Mouse (Mus musculus) spleen, postnatal 36 days (tissue): ENCODE measurements around the gene C130050O18Rik.

Experiments
- DNase-seq, 2 experiments: peaks; one replicate each; pipeline ENCODE4 v3.0.0; 2022; ENCODE audit warnings: low spot score in 2 of 2, mixed read lengths in 1 of 2

Gene C130050O18Rik

DNA sequence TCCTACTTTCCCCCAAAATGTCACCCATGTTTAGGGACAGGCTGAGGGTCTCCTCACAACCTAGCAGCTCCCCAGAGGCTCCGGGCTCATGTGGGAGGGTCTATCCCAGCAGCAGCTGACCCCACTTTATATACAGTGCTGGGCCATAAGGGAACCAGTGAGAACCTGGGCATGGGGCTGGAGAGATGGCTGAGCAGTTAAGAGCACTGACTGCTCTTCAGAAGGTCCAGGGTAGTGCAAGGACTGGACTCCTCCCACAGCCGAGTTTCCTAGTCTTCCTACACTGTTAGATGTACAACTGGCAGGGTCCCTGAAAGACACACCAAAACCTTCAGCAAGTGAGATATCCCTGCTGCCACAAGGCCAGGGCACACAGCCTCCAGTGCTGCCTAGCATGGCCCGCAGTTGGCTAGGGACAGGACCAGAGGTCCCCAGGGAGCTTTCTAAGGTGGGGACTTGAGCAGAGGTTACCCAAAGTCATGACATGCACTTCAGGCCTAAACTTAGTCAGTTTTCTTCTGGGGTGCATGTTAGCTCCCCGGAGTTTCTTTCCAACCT, 7.6 kb upstream of the C130050O18Rik start:
- DNase-seq = no peak

DNA sequence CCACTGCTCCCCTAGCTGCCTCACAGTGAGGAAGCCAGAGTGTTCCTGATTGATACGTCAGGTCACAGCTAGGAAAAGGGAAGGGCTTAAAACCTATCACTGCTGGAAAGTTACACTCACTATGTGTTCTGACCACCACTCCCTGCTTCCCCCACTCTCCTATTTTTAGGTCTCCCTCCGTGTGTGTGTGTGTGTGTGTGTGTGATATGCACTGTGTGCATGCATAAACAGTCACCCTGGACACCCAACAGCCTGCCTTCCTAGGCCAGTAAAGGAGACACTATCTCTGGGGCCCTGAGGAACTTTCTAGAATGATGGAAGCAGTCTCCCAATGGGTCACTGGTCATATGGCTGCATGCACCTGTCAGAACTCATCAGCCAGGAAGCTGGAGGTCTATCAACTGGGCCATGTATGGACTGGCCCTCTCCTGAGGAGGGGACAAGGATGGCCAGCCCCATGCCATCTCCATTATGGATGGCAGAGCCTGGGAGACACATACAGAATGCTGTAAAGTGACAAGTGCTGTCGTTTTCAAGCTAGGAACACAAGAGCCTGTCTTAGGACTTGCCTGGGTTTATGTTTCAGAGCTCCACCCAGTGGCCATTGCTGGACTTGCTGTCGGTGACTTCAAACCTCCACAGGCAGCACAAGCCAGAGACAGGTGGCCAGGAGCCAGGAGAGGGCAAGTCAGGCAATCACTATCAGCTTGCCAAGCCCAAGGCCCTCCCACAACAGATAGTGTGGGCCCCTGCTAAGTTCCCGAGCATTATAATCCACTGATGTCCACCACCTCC, 6.9 kb upstream of the C130050O18Rik start:
- DNase-seq = peak; percentile 83 to 88

DNA sequence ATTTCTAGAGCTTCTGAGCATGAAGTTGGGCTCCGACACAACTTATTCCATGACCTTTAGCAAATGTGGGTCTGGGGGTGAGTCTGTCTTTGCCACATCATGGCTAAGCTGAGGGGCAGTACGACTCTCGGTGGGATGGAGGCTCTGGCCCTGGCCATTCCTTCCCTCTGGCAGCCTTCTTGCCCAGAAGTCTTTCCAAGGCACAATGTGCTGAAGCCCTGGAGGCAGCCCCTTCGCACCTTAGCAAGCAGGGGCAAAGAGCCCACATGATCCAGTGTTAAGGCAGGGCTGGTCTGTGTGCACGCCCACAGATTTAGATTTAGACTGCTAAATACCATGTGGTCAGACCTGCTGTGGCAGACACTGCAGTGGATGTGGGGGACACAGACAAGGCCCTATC, 6.3 kb upstream of the C130050O18Rik start:
- no peak for DNase-seq

DNA sequence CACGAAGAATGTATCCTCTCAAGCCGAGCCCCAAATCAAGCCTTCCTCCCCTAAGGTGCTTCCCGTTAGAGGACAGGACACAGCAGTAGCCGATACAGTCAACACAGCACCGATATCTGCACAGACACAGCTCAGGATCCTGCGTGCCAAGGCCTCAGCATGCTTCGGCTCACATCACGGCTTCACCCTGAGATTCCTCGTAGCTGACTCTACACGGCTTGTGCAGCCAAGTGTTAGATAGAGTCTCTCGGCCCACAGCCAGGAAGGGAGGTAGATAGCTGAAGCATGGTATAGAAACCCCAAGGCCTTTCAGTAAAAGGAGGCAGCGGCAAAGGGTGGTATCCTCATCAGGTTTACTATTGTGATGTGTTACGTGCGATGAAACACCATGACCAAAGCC, 5.1 kb upstream of the C130050O18Rik start:
- no peak for DNase-seq

DNA sequence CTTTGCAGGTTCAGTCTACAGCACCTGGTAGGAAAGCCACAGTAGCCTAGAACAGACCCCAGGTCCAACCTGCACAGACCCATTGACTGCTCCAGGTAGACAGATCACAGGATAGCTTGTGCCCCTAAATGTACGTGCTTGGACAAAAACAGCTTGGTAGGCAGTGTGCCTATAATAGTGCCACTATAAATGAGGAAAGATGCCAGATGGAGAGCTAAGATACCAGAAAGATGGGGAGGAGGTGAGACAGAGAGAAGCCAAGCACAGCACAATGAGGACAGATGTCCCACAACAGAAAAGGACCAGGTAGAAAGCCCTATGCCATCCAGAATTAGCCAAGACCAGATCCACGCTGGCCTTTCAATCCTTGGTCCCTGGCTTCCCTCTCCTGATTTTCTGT, 3.0 kb upstream of the C130050O18Rik start:
- no peak for DNase-seq

DNA sequence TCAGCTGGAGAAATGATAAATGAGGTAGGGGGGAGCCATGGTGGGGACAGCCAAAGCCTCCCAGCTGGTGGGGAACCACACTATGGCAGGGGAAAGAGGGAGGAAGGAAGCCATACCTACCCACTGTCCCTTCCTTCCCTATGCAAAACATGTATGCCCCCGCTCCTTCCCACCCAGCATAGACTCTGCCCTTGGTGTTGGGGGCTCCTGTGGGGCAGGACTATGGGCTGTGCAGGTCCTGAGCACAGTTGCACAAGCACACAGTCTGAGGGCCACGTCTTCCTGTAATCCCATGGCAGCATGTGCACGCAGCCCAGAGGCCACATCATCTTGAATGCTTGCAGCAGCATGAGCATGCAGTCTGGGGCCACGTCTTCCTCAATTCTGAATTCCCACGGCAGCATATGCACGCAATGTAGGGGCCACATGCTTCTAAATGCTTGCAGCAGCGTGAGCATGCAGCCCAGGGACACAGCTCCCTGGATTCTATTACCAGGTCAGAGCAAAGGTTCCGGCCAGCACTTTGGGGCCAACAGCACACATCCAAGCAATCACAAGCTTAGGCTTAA, 1.3 kb upstream of the C130050O18Rik start:
- DNase-seq = no peak

DNA sequence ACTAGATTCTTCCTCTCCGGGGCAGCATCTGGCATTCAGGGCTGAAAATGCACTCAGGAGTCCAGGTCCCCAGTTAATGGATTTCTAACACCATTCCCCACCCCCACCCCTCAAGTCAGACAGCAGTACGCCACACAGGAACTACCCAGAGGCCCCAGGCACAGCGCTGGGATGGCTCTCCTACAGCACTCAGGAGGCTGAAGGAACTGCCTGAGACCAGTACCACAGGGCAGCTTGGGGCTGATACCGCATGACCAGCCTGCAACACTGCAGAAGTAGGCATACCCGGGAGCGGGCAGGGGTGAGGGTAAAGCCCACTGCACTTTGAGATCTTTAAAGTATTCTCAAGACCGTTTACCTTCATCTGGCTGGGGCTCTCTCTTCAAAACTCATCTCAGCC, 398 bp downstream of the C130050O18Rik start:
- DNase-seq = no peak

DNA sequence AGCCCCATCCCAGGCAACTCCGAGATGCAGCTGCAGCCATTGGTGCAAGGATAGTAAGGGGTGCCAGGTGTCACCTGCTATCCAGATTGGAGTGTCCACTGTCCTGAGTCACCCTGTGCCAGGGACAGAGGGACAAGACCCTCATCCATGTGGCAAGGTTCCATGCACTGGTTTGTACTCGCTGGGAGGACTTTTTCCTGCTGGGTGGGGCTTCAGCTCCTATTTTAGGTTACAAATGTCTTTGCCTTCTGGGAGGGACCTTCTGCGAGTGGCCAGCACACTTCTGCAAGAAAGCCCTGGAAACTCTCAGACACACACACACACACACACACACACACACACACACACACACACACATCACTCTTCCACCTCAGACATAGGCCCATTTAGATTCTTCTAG, 873 bp downstream of the C130050O18Rik start:
- DNase-seq = no peak

DNA sequence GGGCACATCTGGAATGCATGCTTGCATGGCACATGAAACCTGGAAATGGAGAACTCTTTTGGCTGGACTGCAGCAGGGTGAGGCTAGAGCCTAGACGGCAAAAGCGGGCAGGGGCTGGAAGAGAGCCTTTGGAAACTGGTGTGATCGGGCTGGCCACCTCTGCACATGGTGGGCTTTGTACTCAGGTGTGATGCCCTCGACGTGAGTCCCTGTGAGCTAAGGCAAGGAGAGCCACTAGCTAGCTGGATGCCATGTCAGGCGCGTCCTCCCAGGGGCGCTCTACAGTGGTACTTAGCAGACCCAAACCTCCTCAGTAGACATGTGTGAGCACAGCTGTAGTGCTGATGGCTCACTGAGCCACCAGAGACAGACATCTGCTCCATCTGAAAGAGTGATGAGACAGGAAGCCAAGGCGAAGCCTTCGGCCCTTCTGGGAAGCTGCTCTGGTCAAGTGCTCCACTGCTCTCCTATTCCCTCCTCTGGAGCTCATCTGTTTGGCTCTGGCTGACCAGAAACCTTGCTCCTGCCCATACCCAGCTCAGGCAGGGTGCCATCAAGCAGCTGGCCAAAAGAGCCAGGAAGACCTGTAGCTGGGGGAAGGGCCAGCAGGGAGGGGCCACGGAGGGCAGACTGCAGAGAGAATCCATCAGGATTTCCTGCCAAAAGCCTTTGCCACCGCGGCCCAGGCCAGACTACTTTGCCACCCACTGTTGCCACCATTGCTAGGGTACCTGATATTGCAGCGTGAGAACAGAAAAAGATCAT, 2.2 kb downstream of the C130050O18Rik start:
- no peak for DNase-seq

DNA sequence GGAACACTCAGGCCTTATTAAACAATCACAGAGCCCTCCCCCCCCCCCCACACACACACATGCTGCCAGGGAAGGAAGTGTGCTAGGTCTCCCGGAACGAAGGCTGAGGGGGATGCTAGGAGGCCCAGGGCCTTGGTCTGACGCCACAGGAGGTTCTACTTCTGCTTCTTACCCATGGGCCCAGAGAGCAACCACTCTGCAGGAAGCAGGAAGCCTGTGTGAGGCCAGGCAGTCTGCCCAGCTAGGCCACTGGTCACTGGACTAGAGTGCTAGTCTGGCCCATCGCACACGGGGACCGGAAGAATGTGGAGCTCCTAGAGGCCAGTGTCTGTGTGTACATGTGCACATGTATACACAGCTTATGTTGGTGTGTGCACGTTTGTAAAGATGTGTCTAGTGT, 3.4 kb downstream of the C130050O18Rik start:
- DNase-seq = peak; percentile 59 to 63

DNA sequence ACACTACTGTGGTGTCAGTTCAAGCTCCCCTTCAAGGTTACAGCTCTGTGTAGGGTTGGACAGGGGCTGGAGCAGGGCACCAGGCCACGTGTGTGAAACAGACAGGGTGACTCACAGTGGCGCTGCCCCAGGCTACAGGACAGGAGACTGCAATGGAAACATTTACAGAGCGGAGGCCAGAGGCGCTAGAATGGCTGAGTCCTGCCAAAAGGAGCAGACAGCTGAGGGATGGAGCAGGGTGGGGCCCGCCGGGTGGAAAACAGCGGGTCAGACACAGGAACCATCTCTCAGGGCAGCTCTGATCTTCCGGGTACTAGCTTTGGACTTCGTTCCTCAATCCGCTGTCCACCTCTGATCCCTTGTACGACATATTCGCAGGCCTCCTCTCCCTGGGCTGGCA, 4.3 kb downstream of the C130050O18Rik start:
- DNase-seq = no peak

DNA sequence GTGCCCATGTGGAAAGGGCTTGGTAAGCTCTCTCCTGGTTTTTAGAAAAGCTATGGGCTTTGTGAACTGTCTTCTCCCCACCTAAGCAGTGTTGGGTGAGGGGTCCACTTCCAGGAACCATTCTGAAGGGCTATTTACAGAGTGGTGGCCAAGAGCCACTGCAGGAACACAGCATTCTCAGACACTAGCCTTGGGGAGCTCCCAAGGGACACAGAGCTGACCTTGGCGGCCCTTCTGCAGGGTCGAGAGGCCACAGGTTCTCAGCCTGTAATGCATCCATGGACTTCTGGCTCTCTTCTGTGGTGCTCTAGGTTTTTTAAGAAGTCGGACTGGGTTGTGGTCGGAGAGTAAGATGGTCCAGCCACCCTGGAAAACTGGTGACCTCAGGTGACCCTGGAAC, 5.0 kb downstream of the C130050O18Rik start:
- no peak for DNase-seq

DNA sequence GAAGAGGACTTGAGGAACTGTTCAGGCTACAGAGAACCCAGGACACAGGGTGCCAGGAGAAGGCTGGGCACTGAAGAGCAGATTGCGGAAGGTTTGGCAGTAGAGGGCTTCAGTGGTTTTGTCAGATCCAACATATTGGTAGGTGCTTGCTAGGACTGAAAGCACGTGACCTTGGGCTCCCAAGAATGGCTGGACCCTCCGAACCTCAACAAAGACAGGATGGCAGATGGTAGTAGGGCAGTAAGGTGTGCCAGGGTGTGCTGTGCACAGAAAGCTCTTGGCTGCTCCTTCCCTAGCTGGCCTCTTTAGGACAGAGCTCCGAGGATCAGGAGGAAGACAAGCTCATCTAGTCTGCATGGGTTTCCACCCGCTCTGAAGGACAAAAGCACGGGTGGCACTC, 6.0 kb downstream of the C130050O18Rik start:
- DNase-seq = no peak

DNA sequence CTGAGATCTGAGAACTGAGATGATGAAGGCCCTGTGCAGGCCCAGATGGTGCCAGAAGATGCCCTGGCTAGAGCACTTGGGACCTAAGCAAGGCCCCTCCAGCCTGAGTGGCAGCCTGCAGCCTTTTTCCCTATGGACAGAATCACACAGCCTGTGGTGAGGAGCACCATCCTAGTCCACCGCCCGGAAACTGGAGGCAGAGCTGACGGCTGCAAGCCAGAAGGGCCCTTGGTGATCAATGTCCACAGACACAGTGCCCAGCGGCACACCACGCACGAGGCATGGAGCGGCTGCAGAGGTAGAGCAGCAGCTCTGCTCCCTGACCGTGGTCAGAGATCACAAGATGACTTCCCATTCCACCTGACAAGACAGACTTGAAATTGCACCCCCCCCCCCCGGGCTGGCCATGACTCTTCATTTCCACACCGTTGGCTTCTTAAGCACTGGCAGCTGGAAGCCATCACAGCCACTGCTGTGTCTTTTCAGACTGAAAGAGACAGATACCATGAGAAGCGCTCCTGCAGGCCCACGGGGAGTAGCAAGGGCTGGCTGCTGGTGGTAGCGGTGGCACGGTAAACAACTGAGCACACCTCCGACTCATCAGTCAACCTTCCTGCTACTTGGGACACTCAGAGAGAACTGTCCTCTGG, 6.7 kb downstream of the C130050O18Rik start:
- DNase-seq = no peak

DNA sequence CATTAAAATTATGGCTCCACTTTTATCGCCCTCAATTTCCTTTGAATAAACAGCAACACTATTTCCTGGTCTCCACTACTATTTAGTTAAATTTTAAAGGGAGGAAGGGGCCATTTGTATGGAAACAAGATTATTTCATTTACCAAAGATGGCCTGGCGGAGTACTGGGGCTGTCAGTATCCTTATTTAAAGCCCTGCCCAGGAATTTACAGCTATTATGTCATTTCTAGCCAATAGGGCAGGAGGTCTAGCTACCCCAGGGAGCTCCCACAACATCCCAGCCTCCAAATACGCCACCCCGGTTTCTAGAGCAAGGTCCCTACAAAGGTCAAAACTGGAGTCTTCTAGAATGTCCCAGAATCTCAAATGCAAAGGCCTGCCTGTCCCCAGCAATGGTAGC, 8.5 kb downstream of the C130050O18Rik start:
- DNase-seq = no peak

DNA sequence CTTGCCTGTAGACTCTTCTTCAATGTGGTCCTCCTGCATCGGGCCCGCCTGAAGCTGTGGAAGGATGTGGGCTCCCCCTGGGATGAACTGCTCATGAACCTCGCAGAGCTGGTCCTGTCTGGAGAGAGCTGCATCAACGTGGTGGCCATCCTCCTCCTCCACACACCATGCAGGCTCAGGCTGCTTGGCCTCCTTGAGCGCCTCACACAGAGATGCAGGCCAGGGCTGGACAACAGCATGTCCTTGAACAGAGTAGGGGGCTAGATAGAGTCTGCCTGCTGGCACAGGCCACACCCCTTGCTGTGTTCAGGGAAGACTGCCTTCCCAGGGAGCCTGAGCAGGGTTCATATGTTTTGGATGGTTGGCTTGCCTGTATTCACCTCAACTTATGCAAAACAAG, 9.9 kb downstream of the C130050O18Rik start:
- DNase-seq = no peak

DNA sequence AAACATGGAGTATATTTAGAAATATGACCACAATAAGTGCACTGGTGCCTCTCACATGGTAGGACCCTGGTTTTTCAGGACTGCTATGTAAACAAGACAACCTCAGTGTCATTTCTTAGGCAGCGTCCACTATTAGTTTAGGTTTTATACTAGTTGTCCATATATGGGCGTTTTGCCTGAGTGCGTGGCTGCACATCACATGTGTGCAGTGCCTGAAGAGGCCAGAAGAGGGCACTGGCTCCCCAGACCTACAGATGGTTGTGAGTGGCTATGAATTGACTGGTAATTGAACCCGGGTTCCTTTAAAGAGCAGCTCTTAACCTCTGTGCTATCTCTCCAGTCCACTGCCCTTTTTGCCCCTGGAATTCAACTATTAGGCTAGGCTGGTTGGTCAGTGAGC, 11.9 kb downstream of the C130050O18Rik start:
- DNase-seq = no peak

DNA sequence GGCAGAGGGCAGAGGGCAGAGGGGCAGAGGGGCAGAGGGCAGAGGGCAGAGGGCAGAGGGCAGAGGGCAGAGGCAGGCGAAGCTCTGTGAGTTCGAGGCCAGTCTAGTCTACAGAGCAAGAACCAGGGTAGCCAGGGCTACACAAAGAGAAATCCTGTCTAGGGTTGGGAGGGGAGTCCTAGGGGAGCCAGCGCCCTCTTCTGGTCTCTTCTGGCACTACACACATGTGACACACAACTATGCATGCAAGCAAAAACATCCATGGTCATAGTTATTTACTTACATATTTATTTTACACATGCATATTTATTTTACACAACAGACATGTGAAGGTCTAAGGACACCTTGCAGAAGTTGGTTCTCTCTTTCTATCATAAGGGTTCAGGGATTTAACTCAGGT, 12.4 kb downstream of the C130050O18Rik start:
- no peak for DNase-seq

DNA sequence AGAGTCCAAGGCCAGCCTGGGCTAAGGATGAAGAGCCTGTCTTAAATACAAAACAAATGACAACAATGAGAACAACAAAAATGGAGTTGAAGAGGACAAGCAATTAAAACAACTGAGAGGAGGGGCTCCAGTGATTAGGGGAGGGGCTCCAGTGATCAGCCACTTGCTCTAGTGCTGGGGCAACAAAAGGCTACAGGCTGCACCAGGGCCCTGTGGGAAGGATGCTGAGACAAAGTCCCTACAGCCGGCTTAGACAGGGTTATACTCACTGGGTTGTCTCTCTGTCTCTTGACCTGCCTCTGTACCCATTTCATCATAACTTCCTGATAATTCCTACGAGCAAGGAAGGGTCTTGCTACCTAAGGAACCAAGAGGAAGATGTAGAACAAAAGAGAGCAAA, 13.0 kb downstream of the C130050O18Rik start:
- DNase-seq = no peak

DNA sequence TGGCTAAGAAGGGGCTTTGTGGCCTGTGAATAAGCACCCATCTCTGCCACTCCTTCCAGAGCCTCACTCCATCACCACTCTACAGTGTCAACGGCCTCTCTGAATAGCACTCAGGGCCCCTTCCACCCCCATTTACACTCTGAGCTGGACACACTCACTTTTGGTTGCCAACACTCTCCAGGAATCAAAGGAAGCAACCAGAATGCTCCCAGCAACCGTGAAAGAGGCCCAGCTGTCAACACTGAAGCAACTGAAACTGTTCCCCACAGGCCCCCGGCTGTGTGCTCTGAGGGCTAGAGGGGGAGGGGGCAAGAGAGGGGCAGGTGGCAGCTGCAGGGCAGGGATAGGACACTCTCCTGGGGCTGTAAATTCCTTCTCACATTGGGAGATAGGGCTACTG, 13.6 kb downstream of the C130050O18Rik start:
- no peak for DNase-seq

DNA sequence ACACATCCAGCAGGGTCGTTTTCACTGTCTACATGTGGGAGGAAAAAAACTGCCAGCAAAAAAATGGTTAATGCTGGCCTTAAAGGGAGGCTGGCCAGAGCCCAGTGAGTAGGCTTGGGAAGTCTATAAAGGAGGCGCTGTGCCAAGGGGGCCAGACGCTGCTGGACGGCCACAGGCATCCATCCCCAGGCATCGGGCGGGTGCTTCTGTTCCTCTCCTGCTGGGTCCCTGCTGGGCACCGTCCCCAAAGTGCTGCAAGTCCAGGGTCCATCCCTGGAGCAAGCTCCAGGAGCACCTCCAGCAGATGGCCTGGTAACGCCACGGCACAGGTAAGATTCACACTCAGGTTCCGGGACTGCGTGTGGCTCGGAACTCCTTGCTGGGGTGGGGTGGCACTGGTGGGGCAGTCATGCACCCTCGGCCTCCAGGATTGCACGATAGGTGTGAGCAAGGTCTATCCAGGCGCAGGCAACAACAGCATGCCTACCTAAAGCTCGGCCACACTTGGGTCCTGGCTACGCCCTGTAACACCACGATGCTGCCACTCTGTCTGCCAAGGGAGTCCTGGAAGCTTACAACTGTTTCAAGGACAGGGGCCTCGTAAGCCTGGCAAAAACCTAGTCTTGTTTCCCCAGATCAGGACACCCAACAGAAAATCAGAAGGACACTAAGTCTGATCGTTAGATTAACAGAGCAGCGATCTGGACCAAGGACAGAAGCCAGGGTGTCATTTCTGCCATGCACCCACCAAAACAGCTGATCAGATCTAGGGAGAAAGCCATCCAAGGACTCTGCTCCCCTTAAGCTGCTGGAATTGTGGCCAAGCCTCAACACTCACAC, 18.2 kb downstream of the C130050O18Rik start, which contains the start of gene Gper1:
Gene Gper1, plus strand, starts transcription at position 126 of the 840 bp plus-strand sequence.
- no peak for DNase-seq
